Mouse (Mus musculus) small intestine, adult 2 months (tissue): ENCODE measurements around the gene Chml. TPM values are rescaled to one million over a fixed set of nuclear protein-coding genes. Genes with fewer than 3 reads are reported as not detected.

Source experiments
- H3K27ac ChIP-seq: fragments of 200-500 bp; 2 replicates; pipeline ENCODE4 v1.5.1; 2012; ENCODE audit warnings: low read depth, low read length, control low read depth, inconsistent platforms; ENCODE audit not compliant: insufficient read depth
- H3K27me3 ChIP-seq: fragments of 200-500 bp; 2 replicates; pipeline ENCODE4 v1.6.1; 2012; ENCODE audit warnings: mild to moderate bottlenecking, moderate library complexity, low read length, inconsistent platforms; ENCODE audit not compliant: control insufficient read depth, insufficient read depth
- H3K36me3 ChIP-seq: fragments of 200-500 bp; 2 replicates; pipeline ENCODE4 v1.6.1; 2012; ENCODE audit warnings: mild to moderate bottlenecking, low read length, control low read depth, inconsistent platforms; ENCODE audit not compliant: control insufficient read depth, insufficient read depth
- H3K4me1 ChIP-seq: fragments of 200-500 bp; 2 replicates; pipeline ENCODE4 v1.6.1; 2012; ENCODE audit warnings: low read length, inconsistent platforms, mixed read lengths; ENCODE audit not compliant: control insufficient read depth, insufficient read depth, insufficient read length
- H3K4me3 ChIP-seq: fragments of 200-500 bp; 2 replicates; pipeline ENCODE4 v1.5.1; 2012; ENCODE audit warnings: low read depth, mild to moderate bottlenecking, control low read depth, inconsistent platforms, low read length, moderate library complexity
- CTCF ChIP-seq: fragments of 200-500 bp; IDR thresholded peaks from 2 replicates; pipeline ENCODE4 v1.5.1; 2012; ENCODE audit warnings: low read depth, mild to moderate bottlenecking, control low read depth, inconsistent platforms, low read length, moderate library complexity, mixed read lengths; ENCODE audit not compliant: insufficient replicate concordance, insufficient read length; ENCODE audit errors: extremely low read depth
- POLR2A ChIP-seq: fragments of 200-500 bp; IDR thresholded peaks from 2 replicates; pipeline ENCODE4 v1.6.1; 2012; ENCODE audit warnings: low read depth, mild to moderate bottlenecking, control low read depth, inconsistent platforms, low read length, moderate library complexity
- WGBS: fragments of 180-500 bp; shearing (Covaris S2); methylation state at CpG from one replicate; pipeline ENCODE4 v1.1.7; 2018; 5-methylcytosine and 5-hydroxymethylcytosine counted together
- polyA plus RNA-seq: library from polyadenylated mRNA; depleted of rRNA; stranded (reverse); fragments of >200 nt; gene quantifications from 2 replicates; pipeline ENCODE4 v1.2.3, GENCODE M21; 2012

Chml gene
- polyA plus RNA-seq, 1 experiment, result 10.4 TPM

DNA sequence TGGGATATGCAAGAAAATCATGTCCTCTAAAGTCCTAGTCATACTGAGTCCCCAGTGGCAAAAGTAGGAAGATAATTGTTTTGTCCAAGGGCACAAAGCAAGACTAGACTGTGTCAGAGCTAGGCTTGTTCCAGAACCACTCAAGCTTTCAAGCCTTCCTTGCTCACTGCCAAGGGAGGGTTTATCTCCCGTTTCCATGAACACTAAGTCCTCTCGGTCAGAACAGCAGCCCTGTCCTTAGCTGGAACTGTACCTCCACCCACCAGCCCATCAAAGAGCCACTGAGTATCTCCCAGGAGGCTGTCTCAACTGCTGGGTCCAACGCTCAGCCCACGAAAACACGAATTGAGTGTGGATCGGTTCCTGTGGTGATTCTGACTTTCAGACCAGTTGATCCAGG, 17.6 kb downstream of the Chml start:
- Histone ChIP-seq H3K27ac (no peak overlapping the region), H3K4me3 (no peak overlapping the region), H3K4me1 (no peaks in the 10 kb centered on the region), H3K27me3 (no peaks in the 10 kb centered on the region), H3K36me3 (no peaks in the 10 kb centered on the region)
- TF ChIP-seq CTCF, result no peak
- TF ChIP-seq POLR2A, result no peak
- WGBS, result 83% methylated on average over 6 of the region's 6 CpGs

DNA sequence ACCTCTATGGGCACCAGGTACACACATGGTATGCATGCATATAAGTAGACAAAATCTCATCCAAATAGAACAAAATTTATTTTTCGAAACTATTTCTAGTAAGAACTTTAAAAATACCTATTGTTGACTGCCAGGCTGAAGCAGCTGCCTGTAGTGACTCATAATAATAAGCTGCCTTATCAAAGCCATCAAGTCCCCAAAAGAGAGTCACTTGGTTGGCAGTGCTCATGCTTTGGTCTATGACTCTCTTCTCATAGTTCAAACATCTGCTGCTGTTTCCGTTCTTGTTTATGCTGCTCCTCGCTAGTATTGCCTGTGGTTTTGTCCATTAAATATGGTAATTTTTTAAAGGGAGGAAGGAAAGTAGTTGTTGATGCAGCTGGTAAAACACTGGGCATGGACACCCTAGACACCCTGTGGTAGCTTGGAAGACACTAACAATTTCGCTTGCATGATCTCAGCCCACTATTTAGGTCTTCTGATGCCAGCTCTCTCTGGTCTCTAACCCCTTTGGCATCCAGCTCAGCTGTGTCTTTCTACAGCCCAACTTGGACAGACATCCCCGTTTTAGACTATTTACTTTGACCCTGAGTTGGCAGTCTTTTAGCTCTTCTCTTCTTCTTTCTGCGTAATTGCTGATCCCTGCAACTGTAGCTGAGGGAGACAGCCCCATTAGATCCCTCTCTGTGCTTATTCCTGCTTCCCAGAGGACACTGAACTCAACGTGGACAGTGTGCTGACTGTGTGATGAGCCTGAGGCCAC, 19.0 kb downstream of the Chml start:
- 71% methylated on average over 7 of the region's 7 CpGs for WGBS
- no peaks in the 10 kb centered on the region for H3K36me3 ChIP-seq
- H3K27ac ChIP-seq, result no peak overlapping the region
- H3K4me1 ChIP-seq, result no peaks in the 10 kb centered on the region
- no peak overlapping the region for H3K4me3 ChIP-seq
- TF ChIP-seq CTCF (no peak), POLR2A (no peak)
- H3K27me3 ChIP-seq, result no peaks in the 10 kb centered on the region

DNA sequence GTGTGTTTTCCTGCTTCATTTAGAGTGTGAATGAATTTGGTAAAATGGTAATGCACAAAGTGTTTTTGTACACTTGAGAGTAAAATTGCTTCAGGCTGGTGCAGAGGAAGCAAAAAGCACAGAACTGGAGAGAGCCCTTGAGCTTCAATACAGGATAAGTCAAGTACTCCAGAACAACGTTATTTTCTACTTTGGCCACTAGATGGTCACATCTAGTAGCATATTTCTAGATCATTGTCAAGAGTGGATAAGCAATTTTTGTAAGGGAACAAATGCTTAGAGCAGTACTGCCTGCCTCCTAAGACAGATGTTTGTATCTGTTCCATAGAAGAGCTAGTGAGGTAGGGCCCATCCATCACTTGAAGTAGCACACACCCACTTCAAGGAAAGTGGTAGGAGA, 21.1 kb downstream of the Chml start:
- no peak for TF ChIP-seq POLR2A
- TF ChIP-seq CTCF, result no peak
- H3K4me3 ChIP-seq, result no peak overlapping the region
- no peak overlapping the region for H3K27ac ChIP-seq
- 2% methylated on average over 1 of the region's 1 CpGs for WGBS
- no peaks in the 10 kb centered on the region for H3K36me3 ChIP-seq
- no peaks in the 10 kb centered on the region for H3K4me1 ChIP-seq
- no peaks in the 10 kb centered on the region for H3K27me3 ChIP-seq

DNA sequence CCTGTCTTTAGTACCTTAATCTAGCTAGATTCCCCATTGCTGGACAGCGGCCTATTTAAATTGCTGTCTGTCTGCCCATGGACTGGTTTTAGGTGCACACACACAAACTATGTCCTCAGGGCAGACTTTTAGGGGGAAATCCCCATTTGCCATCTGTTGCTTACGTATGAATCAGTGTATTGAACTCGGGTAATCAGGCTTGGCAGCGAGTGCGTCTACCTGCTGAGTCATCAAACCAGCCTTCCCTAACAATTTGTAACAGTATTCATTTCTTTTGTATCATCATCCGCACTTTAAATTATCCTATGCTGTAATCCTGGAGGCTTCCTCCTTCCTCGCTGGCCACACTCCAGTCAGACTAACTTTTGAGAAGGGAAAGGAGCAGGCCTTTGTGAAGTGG, 22.7 kb downstream of the Chml start:
- Histone ChIP-seq H3K4me1 (no peaks in the 10 kb centered on the region), H3K27ac (no peak overlapping the region), H3K4me3 (no peak overlapping the region), H3K27me3 (no peaks in the 10 kb centered on the region), H3K36me3 (no peaks in the 10 kb centered on the region)
- TF ChIP-seq CTCF (no peak), POLR2A (no peak)
- WGBS, result 56% methylated on average over 7 of the region's 7 CpGs

DNA sequence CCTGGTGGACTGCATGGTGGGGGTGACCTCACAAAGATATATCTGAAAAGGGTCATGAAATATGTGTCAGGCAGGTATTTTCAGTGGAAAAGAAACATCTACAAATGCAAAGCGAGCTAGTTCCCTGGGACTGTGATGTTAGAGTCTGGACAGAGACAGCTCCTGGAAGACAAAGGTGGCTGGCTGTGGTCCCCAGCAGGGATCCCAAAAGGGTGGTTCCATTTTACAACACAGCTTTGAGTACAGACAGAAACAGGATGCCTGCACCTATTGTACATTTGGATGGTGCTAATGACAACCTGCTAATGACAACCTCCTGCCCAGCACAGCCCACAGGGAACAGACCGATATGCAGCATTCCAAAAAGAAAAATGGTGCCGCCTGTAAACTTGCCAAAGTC, 23.2 kb downstream of the Chml start:
- TF ChIP-seq POLR2A, result no peak
- no peak for TF ChIP-seq CTCF
- no peak overlapping the region for H3K4me3 ChIP-seq
- WGBS, result 87% methylated on average over 3 of the region's 3 CpGs

DNA sequence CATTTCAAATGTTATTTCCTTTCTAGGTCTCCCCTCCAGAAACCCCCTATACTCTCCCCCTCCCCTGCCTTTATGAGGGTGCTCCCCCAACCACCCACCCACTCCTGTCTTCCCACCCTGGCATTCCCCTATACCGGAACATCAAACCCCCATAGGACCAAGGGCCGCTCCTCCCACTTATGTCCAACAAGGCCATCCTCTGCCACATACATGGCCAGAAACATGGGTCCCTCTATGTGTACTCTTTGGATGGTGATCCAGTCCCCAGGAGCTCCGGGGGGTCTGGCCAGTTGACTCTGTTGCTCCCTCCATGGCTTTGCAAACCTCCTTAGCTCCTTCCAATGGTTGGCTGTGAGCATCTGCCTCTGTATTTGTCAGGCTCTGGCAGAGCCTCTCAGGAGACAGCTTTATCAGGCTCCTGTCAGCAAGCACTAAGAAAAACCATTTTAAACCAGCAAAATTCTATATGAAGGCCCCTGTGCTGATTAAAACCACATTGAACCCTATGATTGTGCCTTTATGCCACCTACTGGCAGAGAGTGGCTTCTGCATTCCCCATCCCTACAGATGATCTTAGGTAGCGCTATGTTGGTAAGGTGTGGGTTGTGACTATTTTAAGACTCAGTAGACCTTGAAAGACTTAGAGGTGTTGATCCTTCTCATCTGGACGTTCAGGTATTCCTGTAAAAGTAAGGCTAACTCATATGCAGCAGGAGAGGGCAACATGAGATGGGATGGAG, 23.9 kb downstream of the Chml start:
- H3K36me3 ChIP-seq, result no peaks in the 10 kb centered on the region
- TF ChIP-seq CTCF (peak; percentile 22; the same call in 1 of the 2 replicates), POLR2A (no peak)
- no peak overlapping the region for H3K4me3 ChIP-seq
- 63% methylated on average over 5 of the region's 5 CpGs for WGBS
- no peaks in the 10 kb centered on the region for H3K27me3 ChIP-seq
- no peaks in the 10 kb centered on the region for H3K4me1 ChIP-seq
- no peak overlapping the region for H3K27ac ChIP-seq

More for the DNA sequence above, 23.2 kb downstream of the Chml start:
- Histone ChIP-seq H3K4me1 (no peaks in the 10 kb centered on the region), H3K27me3 (no peaks in the 10 kb centered on the region), H3K27ac (no peak overlapping the region), H3K36me3 (no peaks in the 10 kb centered on the region)

DNA sequence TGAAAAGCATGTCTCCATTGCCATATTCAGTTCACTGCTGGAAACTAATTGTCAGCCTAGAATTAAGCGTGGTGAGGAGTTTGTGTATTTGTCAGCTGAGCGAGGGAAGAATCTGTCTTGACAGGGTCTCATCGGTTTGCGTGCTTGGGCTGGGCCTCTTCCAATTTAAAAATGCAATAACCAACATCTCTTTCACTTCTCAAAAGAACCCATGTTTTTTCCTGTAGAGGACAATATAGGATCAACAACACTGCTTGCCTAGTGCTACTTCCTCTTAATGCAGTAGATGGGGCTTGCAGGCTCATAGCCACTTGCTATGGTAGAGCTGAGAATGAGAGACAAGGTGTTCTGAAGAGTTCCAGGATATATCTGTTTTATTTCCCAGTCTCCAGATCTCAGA, 32.8 kb downstream of the Chml start:
- no peaks in the 10 kb centered on the region for H3K36me3 ChIP-seq
- no peaks in the 10 kb centered on the region for H3K27me3 ChIP-seq
- H3K4me3 ChIP-seq, result no peak overlapping the region
- H3K27ac ChIP-seq, result peak overlapping the region; percentile 46
- no peak for TF ChIP-seq CTCF
- TF ChIP-seq POLR2A, result no peak
- WGBS, result 83% methylated on average over 4 of the region's 4 CpGs
- no peaks in the 10 kb centered on the region for H3K4me1 ChIP-seq
